Mouse (Mus musculus) intestine, embryonic 16.5 days (tissue): Measurements from ENCODE around the gene Rab13. TPM values are rescaled to one million over a fixed set of nuclear protein-coding genes. Genes with fewer than 3 reads are reported as not detected.

Source experiments
- ATAC-seq: fragments of 200-750 bp; cut with Nextera tagmentation; 2 replicates; pipeline ENCODE4 v1.8.0; 2017; ENCODE audit warnings: moderate TSS enrichment, moderate library complexity
- H3K27ac ChIP-seq: fragments of 300-500 bp; sonication (generic); 2 replicates; pipeline ENCODE4 v1.5.1; 2014; ENCODE audit warnings: mild to moderate bottlenecking, low read length
- H3K27me3 ChIP-seq: fragments of 300-500 bp; sonication (generic); replicated peaks from 2 replicates; pipeline ENCODE4 v1.6.1; 2014; ENCODE audit warnings: low read length, control low read depth, mixed read lengths; ENCODE audit not compliant: control insufficient read depth, insufficient read depth
- H3K36me3 ChIP-seq: fragments of 300-500 bp; sonication (generic); 2 replicates; pipeline ENCODE4 v1.6.1; 2014; ENCODE audit warnings: low read length, control low read depth; ENCODE audit not compliant: control insufficient read depth, insufficient read depth
- H3K4me1 ChIP-seq: fragments of 300-500 bp; sonication (generic); 2 replicates; pipeline ENCODE4 v1.6.1; 2014; ENCODE audit warnings: low read length, control low read depth, mixed read lengths; ENCODE audit not compliant: control insufficient read depth, insufficient read depth
- H3K4me2 ChIP-seq: fragments of 300-500 bp; sonication (generic); 2 replicates; pipeline ENCODE4 v1.6.1; 2014; ENCODE audit warnings: low read depth, low read length, control low read depth
- H3K4me3 ChIP-seq: fragments of 300-500 bp; sonication (generic); 2 replicates; pipeline ENCODE4 v1.5.1; 2014; ENCODE audit warnings: mild to moderate bottlenecking, low read length
- H3K9ac ChIP-seq: fragments of 300-500 bp; sonication (generic); 2 replicates; pipeline ENCODE4 v1.6.1; 2014; ENCODE audit warnings: low read depth, low read length
- H3K9me3 ChIP-seq: fragments of 300-500 bp; sonication (generic); 2 replicates; pipeline ENCODE4 v1.6.1; 2016; ENCODE audit warnings: low read length, control low read depth; ENCODE audit not compliant: control insufficient read depth
- WGBS: fragments of 180-500 bp; shearing (Covaris S2); extraction: QIAGEN DNeasy Blood & Tissue Kit; methylation state at CpG from one replicate; pipeline ENCODE4 v1.1.7; 2014; 5-methylcytosine and 5-hydroxymethylcytosine counted together
- polyA plus RNA-seq: library from polyadenylated mRNA; unstranded; fragments of >200 nt; fragmentation: Nextera tagmentation; extraction: Ambion mirVana; gene quantifications from 2 replicates; pipeline ENCODE4 v1.2.1, GENCODE M21; 2015

The Rab13 gene
- polyA plus RNA-seq, 1 experiment from 2014 or later = 22.0 TPM

DNA sequence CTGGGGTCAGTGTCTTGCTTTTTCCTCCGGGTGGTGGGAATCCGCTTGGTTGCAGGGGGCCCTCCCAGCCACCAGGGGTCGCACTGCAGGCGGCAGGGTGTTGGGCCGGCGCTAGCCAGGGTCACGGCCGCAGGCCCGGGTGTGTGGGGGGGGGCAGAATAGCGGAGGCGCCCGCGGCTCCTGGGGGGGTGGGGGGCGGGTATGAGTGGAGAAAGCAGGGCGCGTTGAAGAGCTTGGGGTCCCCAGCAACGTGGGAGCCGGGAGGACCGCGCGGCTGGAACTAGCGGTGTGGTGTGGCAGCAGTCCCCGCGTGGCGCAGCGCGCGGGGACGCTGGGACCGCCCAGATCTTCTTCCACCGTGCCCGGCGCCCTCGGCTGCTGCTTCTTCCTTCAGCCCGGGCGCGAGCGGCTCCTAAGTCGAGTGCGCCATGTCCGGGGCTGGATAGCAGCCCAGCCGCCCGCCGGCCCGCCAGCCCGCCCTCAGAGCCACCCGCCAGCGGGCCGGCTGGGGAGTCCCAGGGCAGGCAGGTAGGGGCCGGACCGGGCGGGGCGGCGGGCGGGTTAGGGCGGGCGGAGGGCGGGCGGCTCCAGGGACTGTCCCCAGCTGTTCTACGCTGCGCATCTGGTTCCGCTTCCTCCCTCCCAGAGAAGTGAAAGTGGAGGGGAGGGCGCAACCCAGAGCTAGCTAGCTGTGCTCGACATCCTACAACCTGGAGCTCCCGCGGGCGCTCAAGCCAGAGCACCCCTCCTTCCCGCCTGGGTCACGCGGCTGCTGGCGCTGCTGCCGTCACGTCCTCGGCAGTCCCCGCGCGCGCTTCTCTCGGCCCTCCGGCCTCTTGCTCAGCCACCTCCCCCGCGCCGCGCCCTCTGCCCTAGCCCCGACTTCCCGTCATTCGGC, 51.8 kb downstream of the Rab13 start, which contains the start of gene Dennd4b:
Gene Dennd4b (plus strand): TSS at position 152 of the 898 bp plus-strand sequence.
- Histone ChIP-seq H3K4me3 (peak within 1 kb of the TSS; percentile 83), H3K36me3 (peaks cover 18% of the 10 kb centered on the region)
- peak; percentile 97 for ATAC-seq

GRCm38 (mm10) chr3:90265932-90266741, 52.6 kb downstream of the Rab13 start:
- no peaks in the 10 kb centered on the region for H3K27me3 ChIP-seq
- H3K36me3 ChIP-seq = peaks cover 11% of the 10 kb centered on the region; the same call in 1 of the 2 replicates
- 25% methylated on average over 16 of the region's 16 CpGs for WGBS
- ATAC-seq = no peak
- peak overlapping the region; percentile 85 for H3K4me2 ChIP-seq
- H3K4me3 ChIP-seq = peak overlapping the region; percentile 83
- peak overlapping the region; percentile 98 for H3K27ac ChIP-seq
- H3K9ac ChIP-seq = peak overlapping the region; percentile 89
- H3K4me1 ChIP-seq = peaks cover 8% of the 10 kb centered on the region
- no peaks in the 10 kb centered on the region for H3K9me3 ChIP-seq

More for the DNA sequence above, 51.8 kb downstream of the Rab13 start, which contains the start of gene Dennd4b:
- H3K27me3 ChIP-seq = no peaks in the 10 kb centered on the region
- peak within 1 kb of the TSS; percentile 89 for H3K9ac ChIP-seq
- H3K27ac ChIP-seq = peak within 1 kb of the TSS; percentile 98
- WGBS = under 1% methylated on average over 76 of the region's 87 CpGs
- H3K9me3 ChIP-seq = no peaks in the 10 kb centered on the region
- peak within 1 kb of the TSS; percentile 85 for H3K4me2 ChIP-seq
- peaks cover 8% of the 10 kb centered on the region for H3K4me1 ChIP-seq

- no peak overlapping the region for H3K27ac ChIP-seq
- ATAC-seq = no peak
Measured at GRCm38 (mm10) chr3:90266901-90267775, 53.6 kb downstream of the Rab13 start.

GRCm38 (mm10) chr3:90268190-90268589, 54.7 kb downstream of the Rab13 start:
- H3K4me1 ChIP-seq = peaks cover 8% of the 10 kb centered on the region
- no peaks in the 10 kb centered on the region for H3K27me3 ChIP-seq
- H3K4me3 ChIP-seq = no peak overlapping the region
- 95% methylated on average over 11 of the region's 11 CpGs for WGBS
- H3K36me3 ChIP-seq = 0 out of 2 replicates have a peak, but pooled peaks cover 6% of the 10 kb centered on the region
- H3K4me2 ChIP-seq = no peak overlapping the region
- no peak for ATAC-seq
- H3K9ac ChIP-seq = no peak overlapping the region
- no peaks in the 10 kb centered on the region for H3K9me3 ChIP-seq
- no peak overlapping the region for H3K27ac ChIP-seq

More at GRCm38 (mm10) chr3:90266901-90267775, 53.6 kb downstream of the Rab13 start:
- Histone ChIP-seq H3K27me3 (no peaks in the 10 kb centered on the region), H3K36me3 (peaks cover 11% of the 10 kb centered on the region; the same call in 1 of the 2 replicates), H3K4me3 (no peak overlapping the region), H3K9me3 (no peaks in the 10 kb centered on the region), H3K4me2 (no peak overlapping the region), H3K4me1 (peaks cover 8% of the 10 kb centered on the region), H3K9ac (no peak overlapping the region; the same call in 1 of the 2 replicates)
- WGBS = 91% methylated on average over 20 of the region's 20 CpGs

- H3K9me3 ChIP-seq = no peaks in the 10 kb centered on the region
- no peak overlapping the region for H3K4me2 ChIP-seq
- no peak for ATAC-seq
- no peaks in the 10 kb centered on the region for H3K36me3 ChIP-seq
- H3K4me3 ChIP-seq = no peak overlapping the region
- no peak overlapping the region for H3K9ac ChIP-seq
- WGBS = 90% methylated on average over 16 of the region's 16 CpGs
- H3K4me1 ChIP-seq = peaks cover 8% of the 10 kb centered on the region
- H3K27ac ChIP-seq = no peak overlapping the region
- no peaks in the 10 kb centered on the region for H3K27me3 ChIP-seq
Measured at GRCm38 (mm10) chr3:90268971-90269370, 55.5 kb downstream of the Rab13 start.

- ATAC-seq = no peak
- H3K4me2 ChIP-seq = no peak overlapping the region
- H3K4me1 ChIP-seq = peaks cover 8% of the 10 kb centered on the region
- no peaks in the 10 kb centered on the region for H3K9me3 ChIP-seq
- H3K4me3 ChIP-seq = no peak overlapping the region
- H3K9ac ChIP-seq = no peak overlapping the region
- H3K27me3 ChIP-seq = no peaks in the 10 kb centered on the region
- WGBS = 93% methylated on average over 8 of the region's 8 CpGs
- no peak overlapping the region for H3K27ac ChIP-seq
- no peaks in the 10 kb centered on the region for H3K36me3 ChIP-seq
Measured at GRCm38 (mm10) chr3:90270784-90271183, 57.3 kb downstream of the Rab13 start.

DNA sequence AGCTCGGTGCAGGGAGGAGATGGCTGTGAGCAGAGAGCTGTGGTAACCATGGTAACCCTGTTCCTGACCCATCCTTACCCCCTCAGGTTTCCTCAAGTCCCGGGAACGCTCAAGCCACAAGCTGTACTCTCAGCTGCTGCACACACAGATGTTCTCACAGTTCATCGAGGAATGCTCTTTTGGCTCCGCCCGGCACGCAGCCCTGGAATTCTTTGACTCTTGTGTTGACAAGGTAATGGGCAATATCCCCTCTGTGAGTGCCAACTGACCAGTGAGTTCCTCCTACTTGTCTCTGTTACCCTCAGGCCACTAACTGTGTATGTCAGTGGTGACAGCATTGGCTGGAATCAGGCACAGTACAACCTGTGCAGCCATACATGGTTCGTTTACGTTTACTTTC, 58.7 kb downstream of the Rab13 start:
- 69% methylated on average over 9 of the region's 9 CpGs for WGBS
- Histone ChIP-seq H3K4me2 (no peak overlapping the region), H3K4me3 (no peak overlapping the region), H3K27ac (no peak overlapping the region), H3K4me1 (0 out of 2 replicates have a peak, but pooled peaks cover 3% of the 10 kb centered on the region), H3K9me3 (no peaks in the 10 kb centered on the region), H3K27me3 (no peaks in the 10 kb centered on the region), H3K36me3 (peaks cover 3% of the 10 kb centered on the region; the same call in 1 of the 2 replicates), H3K9ac (no peak overlapping the region)
- no peak for ATAC-seq

- Histone ChIP-seq H3K9me3 (no peaks in the 10 kb centered on the region), H3K27ac (no peak overlapping the region), H3K4me3 (no peak overlapping the region), H3K9ac (no peak overlapping the region), H3K36me3 (peaks cover 6% of the 10 kb centered on the region; the same call in 1 of the 2 replicates), H3K27me3 (no peaks in the 10 kb centered on the region), H3K4me1 (0 out of 2 replicates have a peak, but pooled peaks cover 2% of the 10 kb centered on the region), H3K4me2 (no peak overlapping the region)
- no peak for ATAC-seq
- 95% methylated on average over 22 of the region's 22 CpGs for WGBS
Measured at GRCm38 (mm10) chr3:90273855-90274254, 60.4 kb downstream of the Rab13 start.
